Mouse (Mus musculus): ENCODE results near the gene Tmem38b.
"Not testable (repeated sequence)": the region's sequence is repeated elsewhere in the genome, so short reads cannot be mapped to it uniquely, and the experiment has no call there.

Tmem38b gene

DNA sequence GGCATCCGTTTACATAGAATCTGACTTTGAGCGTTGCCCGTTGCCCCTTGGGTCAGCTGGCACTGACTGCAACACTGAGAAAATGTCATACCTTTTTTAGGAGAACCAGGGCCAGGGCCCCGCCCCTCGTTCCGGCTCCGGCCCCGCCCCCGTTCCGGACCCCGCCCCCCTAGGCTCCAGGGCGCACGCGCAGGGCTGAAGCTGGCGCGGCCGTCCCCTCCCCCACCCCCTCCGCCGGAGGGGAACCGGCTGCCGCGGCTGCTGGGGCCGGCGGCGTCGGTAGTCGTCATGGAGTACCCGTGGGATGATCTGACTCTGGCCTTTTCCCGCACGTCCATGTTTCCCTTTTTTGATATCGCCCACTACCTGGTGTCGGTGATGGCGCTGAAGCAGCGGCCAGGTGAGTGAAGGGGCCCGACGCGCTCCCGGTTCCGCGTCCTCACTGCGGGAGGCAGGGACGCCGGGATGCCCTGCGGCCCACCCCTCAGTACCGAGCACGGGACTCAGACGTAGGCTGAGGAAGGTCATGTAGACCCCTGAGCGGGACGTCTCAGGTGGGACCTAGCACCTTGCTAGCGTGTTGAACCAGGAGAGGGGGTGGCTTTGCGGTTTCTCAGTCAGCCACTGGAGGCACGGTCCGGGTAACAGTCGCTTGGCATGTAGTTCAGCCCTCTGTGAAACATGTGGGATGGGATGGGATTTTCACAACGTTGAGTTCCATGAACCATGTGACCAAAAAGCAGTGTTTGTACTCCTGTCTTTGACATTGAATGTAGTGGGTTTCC, at the start of gene Tmem38b:
TSS of gene Tmem38b (plus strand) at position 225 of the 785 bp plus-strand sequence.
- no peak for DNase-seq (ENCODE audit: extremely low read depth, low read depth, low spot score)

DNA sequence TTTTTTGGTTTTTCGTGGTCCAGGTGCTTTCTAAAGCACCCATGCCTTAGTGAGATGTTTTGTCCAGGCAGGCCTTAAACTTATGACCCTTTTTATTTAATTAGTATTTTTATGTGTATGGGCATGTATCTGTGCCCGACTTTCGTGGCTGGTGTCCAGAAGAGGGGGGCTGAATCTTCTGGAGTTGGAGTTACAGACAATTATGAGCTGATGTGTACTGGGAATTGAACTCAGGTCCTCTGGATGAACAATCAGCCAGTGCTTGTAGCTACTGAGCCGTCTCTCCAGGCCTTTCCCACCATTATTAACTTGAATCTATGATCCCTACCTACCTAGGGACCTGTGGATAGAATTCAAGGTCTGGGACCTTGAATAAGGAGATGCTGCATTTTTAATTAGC, 44.4 kb upstream of the Tmem38b start:
- no peak for DNase-seq (ENCODE audit: extremely low read depth, low read depth, low spot score)

DNA sequence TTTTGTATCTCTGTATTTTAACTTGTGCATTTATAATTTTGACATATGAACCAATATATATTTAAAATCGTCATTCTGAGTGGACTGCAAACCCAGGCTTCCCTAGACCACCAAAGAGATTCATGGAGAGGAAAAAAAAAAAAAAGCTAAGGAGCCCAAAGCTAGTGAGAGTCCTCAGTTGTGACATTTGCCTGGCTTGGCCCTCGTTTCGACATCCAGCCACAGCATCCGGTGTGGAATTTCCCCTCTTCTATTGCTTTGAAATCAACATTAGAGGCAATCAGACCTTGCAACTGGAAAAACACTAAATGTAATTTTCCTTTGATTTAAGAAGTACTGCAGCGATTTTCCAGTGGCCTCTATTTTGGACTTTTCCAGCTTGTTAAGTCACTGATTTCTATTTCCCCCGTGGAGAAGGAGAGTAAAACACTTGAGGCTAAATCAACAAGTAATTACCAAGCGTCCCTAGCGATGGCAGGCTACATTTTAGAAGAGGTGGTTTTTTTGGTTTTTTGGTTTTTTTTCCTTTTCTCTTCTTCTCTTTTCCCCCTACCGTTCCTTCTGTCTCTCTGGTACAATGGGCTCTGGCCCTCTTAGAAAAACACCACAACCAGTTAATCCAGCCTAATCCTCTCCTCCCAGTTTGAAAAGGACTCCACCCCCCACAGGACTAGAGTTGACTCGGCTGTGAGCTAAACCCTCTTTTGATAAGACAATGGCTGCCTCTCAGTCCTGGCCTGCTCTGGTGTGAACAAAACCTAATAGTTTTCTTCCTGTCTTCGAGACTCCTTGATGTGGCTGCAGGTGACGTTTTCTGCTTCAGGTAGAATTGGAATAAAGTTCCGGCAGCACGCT, 43.4 kb upstream of the Tmem38b start:
- DNase-seq (ENCODE audit: extremely low read depth, low read depth, low spot score), result no peak

- no peak for DNase-seq (ENCODE audit: extremely low read depth, low read depth, low spot score)
Observed at GRCm38 (mm10) chr4:53785746-53786398, 40.0 kb upstream of the Tmem38b start.

- no peak for DNase-seq (ENCODE audit: extremely low read depth, low read depth, low spot score)
Observed at GRCm38 (mm10) chr4:53786851-53787250, 39.0 kb upstream of the Tmem38b start.

DNA sequence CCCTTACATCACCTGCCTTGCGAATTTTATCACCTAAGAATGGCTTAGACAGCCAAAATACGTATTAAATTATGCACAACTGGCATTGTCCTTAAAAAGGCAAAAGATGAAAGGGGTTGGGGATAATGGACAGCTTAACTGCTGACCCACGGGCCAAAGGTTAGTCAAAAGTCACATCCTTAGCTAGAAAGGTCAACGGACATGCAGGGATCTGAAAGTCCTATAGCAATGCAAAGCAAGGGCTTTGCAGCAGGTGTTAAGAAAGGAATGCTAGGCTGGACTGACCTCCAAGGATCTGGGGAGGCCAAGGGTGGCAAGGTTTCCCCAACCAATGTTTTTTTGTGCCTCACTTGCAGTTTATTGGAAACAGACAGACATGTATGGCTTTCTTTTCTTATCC, 36.5 kb upstream of the Tmem38b start:
- DNase-seq (ENCODE audit: extremely low read depth, low read depth, low spot score), result no peak

GRCm38 (mm10) chr4:53794257-53794966, 31.4 kb upstream of the Tmem38b start:
- DNase-seq (ENCODE audit: extremely low read depth, low read depth, low spot score), result no peak

- no peak for DNase-seq (ENCODE audit: extremely low read depth, low read depth, low spot score)
Observed at GRCm38 (mm10) chr4:53795086-53795485, 30.8 kb upstream of the Tmem38b start.

DNA sequence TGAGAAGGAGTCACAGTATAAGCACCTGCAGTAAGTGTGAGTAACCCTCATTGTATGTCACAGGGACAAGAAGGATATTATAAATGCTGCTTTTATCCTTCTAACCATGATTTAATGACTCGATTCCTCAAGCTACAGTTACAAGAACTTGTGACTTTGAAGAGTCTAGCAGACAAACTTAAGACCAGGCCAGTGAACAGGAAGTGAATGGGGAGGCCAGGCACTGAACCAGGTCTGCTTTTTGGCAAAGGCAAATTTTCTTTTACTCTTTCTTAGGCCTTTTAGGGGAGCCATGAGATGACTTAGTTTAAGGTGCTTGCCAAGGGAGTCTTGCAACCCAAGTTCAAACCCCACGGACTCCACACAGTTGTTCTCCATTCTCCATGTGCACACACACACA, 30.1 kb upstream of the Tmem38b start:
- DNase-seq (ENCODE audit: extremely low read depth, low read depth, low spot score), result no peak

DNA sequence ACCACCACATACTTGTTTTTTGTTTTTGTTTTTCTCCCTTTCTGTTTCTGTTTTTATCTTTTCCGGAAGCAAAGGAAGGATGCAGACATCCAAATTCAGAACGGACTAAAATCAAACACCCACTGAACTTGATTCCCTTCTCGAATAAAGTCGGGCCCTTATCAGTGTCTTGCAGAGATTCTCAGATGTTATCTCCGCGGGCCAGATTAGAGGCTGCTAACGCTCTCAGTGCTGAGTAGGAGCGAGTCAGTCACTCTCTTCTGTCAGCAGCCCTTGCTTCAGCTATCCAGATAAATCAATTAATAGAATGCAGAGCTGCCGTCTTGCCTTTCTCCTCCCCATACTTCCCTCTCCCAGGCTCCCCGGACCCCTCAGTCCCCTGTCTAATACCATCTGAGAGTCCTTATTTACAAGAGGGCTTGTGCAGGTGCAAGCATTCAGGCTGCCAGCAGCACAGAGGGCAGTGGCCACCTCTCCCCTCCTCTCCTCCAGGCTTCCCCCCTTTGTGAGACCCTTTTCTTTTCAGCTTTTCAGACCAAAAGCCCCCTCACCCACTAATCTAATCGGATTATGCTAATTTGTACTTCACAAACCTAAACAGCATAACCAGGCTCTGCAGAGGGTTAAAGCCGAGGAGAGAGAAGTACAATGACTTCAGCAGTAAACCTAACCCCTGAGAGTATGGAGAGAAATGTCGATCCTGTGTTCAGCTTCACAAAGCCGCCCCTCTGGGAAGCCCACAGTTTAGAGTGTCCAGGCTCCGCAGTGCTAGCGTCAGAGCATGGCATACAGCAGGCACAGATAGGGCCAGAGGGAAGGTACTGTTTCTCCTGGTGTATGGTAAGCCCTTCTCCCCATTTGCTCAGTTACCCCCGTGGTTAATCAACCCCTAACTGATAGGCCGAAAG, 28.7 kb upstream of the Tmem38b start:
- no peak for DNase-seq (ENCODE audit: extremely low read depth, low read depth, low spot score)

DNA sequence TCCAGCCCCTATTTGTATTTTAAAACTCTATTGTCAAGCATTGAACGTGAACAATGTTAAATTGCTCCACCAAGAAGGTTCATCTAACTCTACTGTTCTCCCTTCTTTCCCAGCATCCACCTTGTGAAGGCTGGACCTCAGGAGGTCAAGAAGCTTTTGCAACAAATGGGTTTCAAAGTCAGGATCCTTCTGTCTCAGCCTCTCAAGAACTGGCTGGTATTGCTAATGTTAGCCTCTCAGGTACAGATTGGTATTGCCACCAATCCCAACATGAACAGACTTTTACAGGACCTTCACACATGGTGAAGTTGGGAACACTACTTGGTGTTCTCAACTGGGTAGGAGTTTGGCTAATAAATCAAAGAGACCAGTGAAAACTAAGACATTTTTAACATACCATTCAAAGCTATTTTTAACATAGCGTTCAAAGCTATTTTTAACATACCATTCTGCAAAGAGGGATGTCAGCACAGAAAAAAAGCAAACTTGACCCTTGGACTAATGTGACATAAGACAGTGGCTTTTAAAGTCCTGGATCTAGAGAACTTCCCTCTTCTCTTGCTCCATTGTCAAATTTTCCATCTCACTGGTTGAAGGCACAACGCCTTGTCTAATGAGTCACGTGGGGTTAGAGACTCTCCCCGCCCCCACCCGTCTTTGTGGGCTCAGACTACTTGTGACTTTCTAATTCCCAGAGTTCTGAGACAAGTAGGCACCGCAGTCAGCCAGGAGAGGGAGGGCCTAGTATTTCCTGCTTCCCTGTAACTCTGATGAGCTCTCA, 26.8 kb upstream of the Tmem38b start:
- DNase-seq (ENCODE audit: extremely low read depth, low read depth, low spot score), result no peak

DNA sequence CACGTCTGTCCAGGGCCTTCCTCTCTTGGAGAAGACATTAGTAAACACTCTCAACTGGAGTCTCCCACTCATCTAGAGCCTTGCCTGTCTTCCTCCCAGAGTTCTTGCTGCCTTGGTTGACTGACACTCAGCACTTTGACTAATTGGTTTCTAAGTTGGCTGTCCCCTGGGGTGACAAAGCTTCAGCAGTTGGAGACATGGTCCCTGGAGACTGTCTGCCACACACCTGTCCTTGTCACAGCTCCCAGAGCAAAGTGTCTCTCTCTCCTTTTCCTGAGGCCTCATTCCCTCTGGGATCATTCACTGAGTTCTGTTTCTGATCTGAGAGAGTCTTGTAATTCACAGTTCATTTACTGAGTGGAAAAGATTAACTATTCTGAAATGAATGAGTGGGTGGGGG, 26.1 kb upstream of the Tmem38b start:
- no peak for DNase-seq (ENCODE audit: extremely low read depth, low read depth, low spot score)

GRCm38 (mm10) chr4:53803674-53804073, 22.2 kb upstream of the Tmem38b start:
- not testable (repeated sequence) for DNase-seq (ENCODE audit: extremely low read depth, low read depth, low spot score)

GRCm38 (mm10) chr4:53806428-53806827, 19.4 kb upstream of the Tmem38b start:
- DNase-seq (ENCODE audit: extremely low read depth, low read depth, low spot score), result not testable (repeated sequence)

- DNase-seq (ENCODE audit: extremely low read depth, low read depth, low spot score), result no peak
Observed at GRCm38 (mm10) chr4:53818320-53818719, 7.5 kb upstream of the Tmem38b start.

- no peak for DNase-seq (ENCODE audit: extremely low read depth, low read depth, low spot score)
Observed at GRCm38 (mm10) chr4:53823697-53824096, 2.1 kb upstream of the Tmem38b start.

GRCm38 (mm10) chr4:53824831-53825230, 1.0 kb upstream of the Tmem38b start:
- DNase-seq (ENCODE audit: extremely low read depth, low read depth, low spot score), result no peak

DNA sequence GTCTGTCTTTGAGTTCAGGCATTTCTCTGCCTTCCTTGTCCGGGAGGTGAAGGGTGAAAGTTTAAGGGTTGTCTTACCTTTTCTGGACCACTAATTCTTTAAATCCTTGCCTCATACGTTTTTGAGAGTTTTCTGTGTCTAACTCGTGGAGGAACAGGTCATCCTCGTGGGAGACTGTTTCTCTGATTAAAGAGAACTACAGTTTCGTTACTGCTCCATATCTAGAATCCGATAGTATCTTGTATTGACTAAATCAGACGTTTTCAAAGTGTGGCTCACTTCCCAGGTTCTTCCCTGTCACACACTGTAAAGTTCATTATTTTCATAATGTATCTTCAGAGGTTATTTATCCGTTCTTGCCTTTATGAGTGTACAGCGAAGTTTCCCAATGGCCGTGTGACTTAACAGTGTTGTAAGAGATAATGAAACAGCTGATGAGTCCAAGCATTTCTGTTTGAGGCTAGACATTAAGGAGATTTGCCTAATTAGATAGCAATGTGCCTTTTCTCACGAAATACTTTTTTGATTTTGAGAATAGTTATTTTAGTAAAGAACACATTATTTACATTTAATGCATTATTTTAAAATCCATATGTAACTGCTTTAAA, 900 bp downstream of the Tmem38b start:
- peak; percentile 52 for DNase-seq (ENCODE audit: extremely low read depth, low read depth, low spot score)

GRCm38 (mm10) chr4:53827869-53828268, 2.0 kb downstream of the Tmem38b start:
- DNase-seq (ENCODE audit: extremely low read depth, low read depth, low spot score), result no peak

Measured in fat pad, adult 2 months (tissue).